Mouse (Mus musculus) Patski (cell line): ENCODE measurements around the gene Mrtfa. TPM values are rescaled to one million over a fixed set of nuclear protein-coding genes. Genes with fewer than 3 reads are reported as not detected.

ENCODE experiments used
- ATAC-seq: fragments of 100-300 bp; one replicate; pipeline ENCODE4 v1.8.0; 2021
- CTCF ChIA-PET: fragments of 350-600 bp; sonication (Branson Sonifier 250); formaldehyde crosslinking; loops from one replicate; lab custom pipeline; 2022; ENCODE audit warnings: inconsistent platforms; lab: Charles Lee
- POLR2A ChIA-PET: fragments of 350-600 bp; sonication (Branson Sonifier 250); formaldehyde crosslinking; loops from one replicate; lab custom pipeline; 2022; ENCODE audit warnings: antibody characterized with exemption, inconsistent platforms; lab: Charles Lee
- DNase-seq: peaks from one replicate; pipeline ENCODE4 v3.0.0-alpha.2; 2011; ENCODE audit warnings: low read depth, low spot score
- H3K27me3 ChIP-seq: fragments of 371-371 bp; one replicate; pipeline ENCODE4 v1.5.1; 2021
- CTCF ChIP-seq: fragments of 100-300 bp; IDR thresholded peaks from one replicate; pipeline ENCODE4 v1.5.1; 2021
- in situ Hi-C: fragments of 300-500 bp; cut with MboI; formaldehyde crosslinking; loops from 3 replicates; pipeline ENCODE4 v1.11.1; 2018; ENCODE audit warnings: low pct_unique_long_range_greater_than_20kb, mixed read lengths
- polyA plus RNA-seq: library from polyadenylated mRNA; unstranded; gene quantifications from one replicate; pipeline ENCODE4 v1.2.3, GENCODE M21; 2021

Mrtfa gene
- polyA plus RNA-seq, 1 experiment from 2014 or later: 48.0 TPM

DNA sequence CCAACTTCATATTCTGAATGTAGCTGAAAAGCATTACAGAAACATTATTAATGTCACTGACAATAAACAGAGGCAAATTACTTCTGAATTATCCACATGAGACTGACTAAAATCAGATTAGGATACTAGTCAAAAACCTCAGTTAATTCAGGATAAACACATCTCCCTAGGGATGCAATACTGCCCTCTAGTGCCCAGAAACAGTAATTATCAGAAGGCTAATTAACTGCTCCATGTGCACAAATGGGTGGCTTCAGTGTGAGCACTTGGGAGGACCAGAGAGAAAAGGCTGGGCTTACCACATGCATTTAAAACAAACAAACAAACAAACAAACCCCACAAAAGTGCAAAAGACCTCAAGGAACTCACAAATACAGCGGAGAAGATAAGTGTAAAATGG, 126.4 kb downstream of the Mrtfa start:
- no peaks in the 10 kb centered on the region for H3K27me3 ChIP-seq
- peak; percentile 77 for TF ChIP-seq CTCF
- DNase-seq (no peak), ATAC-seq (no peak)
- in situ Hi-C loops: loop anchor here (5.0 kb wide), 1 partner anchor 37 kb away; no protein-coding TSS in a partner anchor
- ChIA-PET POLR2A (interaction anchor here (0.6 to 1.0 kb wide), 3 partner anchors 33 to 332 kb away, joined by 3 to 4 read pairs (median 4); no protein-coding TSS in a partner anchor), CTCF (interaction anchor here (0.8 to 6.5 kb wide), 12 partner anchors 9 to 219 kb away, joined by 3 to 59 read pairs (median 6); no protein-coding TSS in a partner anchor)

DNA sequence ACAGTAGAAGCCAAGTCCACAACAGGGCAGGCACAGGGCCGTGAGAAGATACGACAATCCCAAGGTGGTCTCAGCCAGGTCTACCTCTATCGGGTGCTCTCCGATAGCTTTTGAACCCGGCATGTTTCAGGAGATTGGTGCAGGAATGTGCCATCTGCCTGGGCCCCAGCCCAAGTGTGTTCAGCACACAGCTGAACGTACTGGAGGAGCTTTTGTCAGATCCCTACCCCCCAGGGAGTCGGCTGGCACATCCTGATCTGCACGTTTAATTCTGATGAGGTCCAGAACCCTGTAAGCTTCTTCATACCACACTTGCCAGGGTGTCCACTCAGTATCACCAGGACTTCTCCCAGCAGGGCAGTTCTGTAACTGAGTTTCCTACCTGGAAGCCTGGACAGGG, 127.9 kb downstream of the Mrtfa start:
- no peak for TF ChIP-seq CTCF
- DNase-seq: no peak
- ChIA-PET CTCF (interaction anchor here (1.3 to 6.5 kb wide), 11 partner anchors 9 to 79 kb away, joined by 3 to 59 read pairs (median 6); no protein-coding TSS in a partner anchor), POLR2A (interaction anchor here (1.0 to 1.1 kb wide), 3 partner anchors 11 to 46 kb away, joined by 3 to 4 read pairs (median 3); no protein-coding TSS in a partner anchor)
- in situ Hi-C loops: loop anchor here (5.0 kb wide), 1 partner anchor 35 kb away; no protein-coding TSS in a partner anchor
- ATAC-seq: peak; percentile 34
- H3K27me3 ChIP-seq: no peaks in the 10 kb centered on the region

DNA sequence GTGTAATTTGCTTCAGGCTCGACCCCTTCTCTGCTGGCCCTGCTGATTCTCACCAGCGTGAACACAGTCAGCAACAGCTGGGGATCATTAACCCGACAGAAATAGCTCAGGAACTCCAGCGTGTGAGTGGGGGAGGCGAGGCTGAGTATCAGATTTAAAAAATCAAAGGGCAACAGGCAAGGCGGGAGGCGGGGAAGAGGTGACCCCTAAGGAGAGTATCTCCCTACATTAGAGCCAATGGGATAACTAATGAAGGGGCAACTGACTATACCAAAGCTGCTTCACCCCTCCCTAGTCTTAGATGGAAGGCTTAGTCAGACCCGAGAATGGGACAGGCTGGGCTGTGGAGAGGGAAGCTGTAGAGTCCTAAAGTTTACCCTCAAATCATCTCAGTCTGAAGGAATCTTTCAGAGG, 128.4 kb downstream of the Mrtfa start:
- CTCF ChIA-PET: interaction anchor here (1.2 to 6.5 kb wide), 9 partner anchors 8 to 52 kb away, joined by 3 to 59 read pairs (median 6); no protein-coding TSS in a partner anchor
- ATAC-seq (peak; percentile 70), DNase-seq (no peak)
- no peak for TF ChIP-seq CTCF
- no peaks in the 10 kb centered on the region for H3K27me3 ChIP-seq
- POLR2A ChIA-PET: interaction anchor here (1.0 to 1.1 kb wide), 3 partner anchors 11 to 46 kb away, joined by 3 to 4 read pairs (median 3); no protein-coding TSS in a partner anchor
- in situ Hi-C loops: loop anchor here (5.0 kb wide), 1 partner anchor 35 kb away; no protein-coding TSS in a partner anchor

DNA sequence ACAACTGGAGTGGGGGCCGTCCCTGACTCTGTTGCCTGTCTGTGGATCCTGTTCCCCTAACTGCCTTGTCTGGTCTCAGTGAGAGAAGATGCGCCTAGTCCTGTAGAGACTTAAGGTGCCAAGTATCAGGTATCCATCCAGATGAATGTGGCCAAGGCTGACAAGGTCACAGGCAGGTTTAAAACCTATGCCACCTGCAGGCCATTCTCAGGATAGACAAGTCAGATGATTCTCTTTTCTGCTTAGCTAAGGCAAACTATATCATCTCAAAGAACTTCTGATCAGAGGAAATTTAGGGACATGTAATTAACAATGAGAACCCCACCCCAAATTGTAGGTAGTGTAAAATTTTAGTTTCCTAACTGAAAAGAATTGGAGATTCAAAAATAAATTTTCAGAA, 129.6 kb downstream of the Mrtfa start:
- CTCF ChIA-PET: interaction anchor here (1.2 to 6.5 kb wide), 3 partner anchors 11 to 34 kb away, joined by 3 to 59 read pairs (median 8); no protein-coding TSS in a partner anchor
- no peak for DNase-seq
- in situ Hi-C loops: loop anchor here (5.0 kb wide), 1 partner anchor 34 kb away; no protein-coding TSS in a partner anchor
- no peaks in the 10 kb centered on the region for H3K27me3 ChIP-seq
- no peak for ATAC-seq
- POLR2A ChIA-PET: interaction anchor here (0.6 kb wide), 1 partner anchor 29 kb away, joined by 3 read pairs; no protein-coding TSS in a partner anchor
- no peak for TF ChIP-seq CTCF

DNA sequence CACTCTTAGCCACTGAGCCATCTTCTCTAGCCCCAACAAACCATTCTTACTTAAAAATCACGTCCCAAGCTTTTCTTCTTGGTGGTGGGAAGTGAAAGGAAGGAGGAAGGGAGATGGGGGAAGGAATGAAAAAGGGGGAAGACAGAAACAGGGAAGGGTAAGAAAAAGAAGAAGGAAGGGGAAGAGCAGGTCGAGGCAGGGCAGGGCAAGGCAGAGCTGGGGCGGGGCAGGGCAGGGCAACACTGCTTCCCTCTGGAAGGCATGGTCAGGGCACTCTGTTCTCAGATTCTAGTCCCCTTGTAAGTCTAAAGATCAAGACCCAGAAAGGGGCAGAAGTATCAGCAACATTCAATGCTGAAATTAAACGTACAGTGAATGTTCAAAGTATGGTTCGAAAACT, 132.8 kb downstream of the Mrtfa start:
- ChIA-PET POLR2A (interaction anchor here (0.7 to 1.0 kb wide), 2 partner anchors 25 to 95 kb away, joined by 3 read pairs; no protein-coding TSS in a partner anchor), CTCF (interaction anchor here (1.2 kb wide), 1 partner anchor 8 kb away, joined by 3 read pairs; no protein-coding TSS in a partner anchor)
- DNase-seq (no peak), ATAC-seq (no peak)
- H3K27me3 ChIP-seq: no peaks in the 10 kb centered on the region
- TF ChIP-seq CTCF: no peak
- in situ Hi-C loops: no loop called here

DNA sequence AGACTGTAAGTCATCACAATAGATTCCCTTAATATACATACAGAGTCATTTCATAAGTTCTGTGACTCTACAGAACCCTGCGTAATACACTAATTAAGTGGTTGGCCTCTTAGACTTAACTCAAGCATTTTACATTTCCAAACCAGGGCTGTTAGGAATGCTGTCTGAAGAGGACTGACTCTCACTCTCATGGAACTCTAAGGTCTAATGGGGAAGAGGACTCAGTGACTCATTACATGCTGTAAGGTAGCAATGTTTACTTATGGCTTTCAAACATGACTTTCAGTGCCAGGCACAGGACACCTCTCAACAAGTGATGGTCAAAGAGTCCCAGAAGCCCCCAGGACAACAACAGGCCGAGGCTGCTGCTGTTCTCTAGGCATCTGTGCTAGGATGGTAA, 135.1 kb downstream of the Mrtfa start:
- ChIA-PET CTCF (interaction anchor here (0.9 kb wide), 1 partner anchor 31 kb away, joined by 3 read pairs; no protein-coding TSS in a partner anchor), POLR2A (no interaction called here)
- in situ Hi-C loops: no loop called here
- H3K27me3 ChIP-seq: no peaks in the 10 kb centered on the region
- DNase-seq: no peak
- TF ChIP-seq CTCF: no peak
- ATAC-seq: no peak

DNA sequence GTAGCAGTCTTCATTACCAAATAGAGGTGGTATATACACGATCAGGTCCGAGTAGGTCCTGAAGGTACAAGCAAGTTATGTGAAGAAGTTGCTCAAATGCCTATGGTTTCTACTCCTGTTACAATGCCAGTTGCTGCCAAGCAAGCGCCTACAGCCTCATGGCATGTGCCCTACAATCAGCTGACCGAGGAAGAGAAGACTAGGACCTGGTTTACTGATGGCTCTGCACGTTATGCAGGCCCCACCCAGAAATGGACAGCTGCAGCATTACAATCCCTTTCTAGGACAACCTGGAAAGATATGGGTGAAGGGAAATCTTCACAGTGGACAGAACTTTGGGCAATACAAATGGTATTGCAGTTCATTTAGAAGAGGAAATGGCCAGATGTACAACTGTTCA, 138.1 kb downstream of the Mrtfa start:
- no peaks in the 10 kb centered on the region for H3K27me3 ChIP-seq
- ATAC-seq (no peak), DNase-seq (no peak)
- in situ Hi-C loops: no loop called here
- CTCF ChIA-PET: interaction anchor here (1.8 to 2.4 kb wide), 2 partner anchors 23 to 25 kb away, joined by 6 read pairs; no protein-coding TSS in a partner anchor
- POLR2A ChIA-PET: no interaction called here
- TF ChIP-seq CTCF: no peak

DNA sequence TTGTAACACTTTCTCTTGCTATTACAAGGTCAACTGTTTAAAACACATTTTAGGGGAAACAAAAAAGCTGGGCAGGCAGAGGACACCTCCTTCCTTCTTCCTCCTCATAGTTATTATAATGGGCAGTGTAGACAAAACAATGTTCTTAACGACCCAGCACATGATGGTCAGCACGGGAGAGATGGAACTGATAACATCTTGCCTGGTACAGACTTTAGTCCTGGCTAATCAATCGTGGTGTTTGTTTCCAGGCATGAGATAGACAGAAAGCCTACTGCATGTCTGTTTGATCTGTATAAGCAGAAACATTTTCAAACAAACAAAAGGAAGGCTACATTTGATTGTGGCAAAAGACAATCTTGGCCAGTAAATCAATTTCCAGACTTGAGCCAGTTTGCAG, 140.1 kb downstream of the Mrtfa start:
- in situ Hi-C loops: no loop called here
- ChIA-PET POLR2A (no interaction called here), CTCF (interaction anchor here (1.2 to 1.7 kb wide), 4 partner anchors 10 to 112 kb away, joined by 3 to 8 read pairs (median 6); no protein-coding TSS in a partner anchor)
- ATAC-seq: no peak
- TF ChIP-seq CTCF: no peak
- no peaks in the 10 kb centered on the region for H3K27me3 ChIP-seq
- no peak for DNase-seq

DNA sequence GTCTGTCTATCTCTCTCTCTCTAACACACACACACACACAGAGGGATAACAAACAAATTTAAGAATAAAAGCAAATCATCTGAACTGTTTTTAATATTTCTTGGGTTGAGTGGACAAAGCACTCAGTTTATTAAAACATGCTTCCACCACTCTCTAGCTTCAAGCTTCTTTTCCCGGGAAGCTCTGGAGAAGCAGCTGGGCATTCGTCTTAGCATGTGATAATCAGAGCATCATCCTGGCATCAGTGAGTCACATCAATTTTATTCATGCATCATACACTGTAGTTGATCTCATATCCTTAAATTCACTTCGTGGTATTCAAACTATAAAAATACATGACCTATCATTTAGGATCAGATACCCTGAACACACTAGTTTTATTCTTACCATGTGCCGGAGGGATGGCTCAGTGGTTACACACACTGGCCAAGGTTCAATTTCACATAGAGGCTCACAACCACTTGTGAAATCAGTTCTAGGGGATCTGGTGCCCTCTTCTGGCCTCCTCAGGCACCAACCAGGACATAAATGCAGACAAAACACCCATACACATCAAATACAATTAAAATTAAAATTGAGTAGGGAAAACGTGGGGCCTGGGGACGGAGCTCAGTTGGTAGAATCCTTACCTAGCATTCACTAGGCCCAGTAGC, 141.0 kb downstream of the Mrtfa start:
- in situ Hi-C loops: no loop called here
- POLR2A ChIA-PET: no interaction called here
- no peaks in the 10 kb centered on the region for H3K27me3 ChIP-seq
- peak; percentile 79 for TF ChIP-seq CTCF
- ATAC-seq (no peak), DNase-seq (no peak)
- CTCF ChIA-PET: interaction anchor here (0.6 to 1.7 kb wide), 7 partner anchors 9 to 148 kb away, joined by 3 to 8 read pairs (median 4); no protein-coding TSS in a partner anchor

DNA sequence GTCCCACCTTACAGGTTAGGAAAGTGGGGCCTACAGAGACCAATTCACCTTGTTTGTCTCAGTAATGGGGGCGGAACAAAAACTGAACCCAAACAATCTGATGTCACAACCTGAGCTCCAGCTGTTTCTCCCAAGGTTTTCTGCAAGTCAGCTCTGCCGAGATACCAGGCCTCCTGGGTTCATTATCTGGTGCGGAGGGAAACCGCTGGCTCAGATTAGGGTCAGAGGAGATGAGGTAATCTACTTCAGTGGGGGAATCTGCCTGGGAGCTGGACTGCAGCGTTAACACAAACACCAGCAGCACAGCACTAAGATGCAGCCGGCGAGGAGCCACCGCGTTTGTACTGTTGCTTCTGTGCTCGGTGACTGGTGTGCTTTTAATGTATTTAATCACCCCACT, 143.1 kb downstream of the Mrtfa start:
- CTCF ChIA-PET: interaction anchor here (1.0 to 1.2 kb wide), 2 partner anchors 16 to 20 kb away, joined by 3 to 5 read pairs; no protein-coding TSS in a partner anchor
- in situ Hi-C loops: no loop called here
- ATAC-seq: no peak
- no peak for TF ChIP-seq CTCF
- no peak for DNase-seq
- no peaks in the 10 kb centered on the region for H3K27me3 ChIP-seq
- POLR2A ChIA-PET: no interaction called here
